Mouse (Mus musculus): ENCODE data around the gene Rps23. TPM values are rescaled to one million over a fixed set of nuclear protein-coding genes. Genes with fewer than 3 reads are reported as not detected.

The Rps23 gene
- total and polyA plus RNA-seq, 2 experiments from 2014 or later: 145 to 493 TPM

- TF ChIP-seq CTCF (IDR thresholded peaks at IDR 0.05; ENCODE audit: low read depth): no peak
These were observed 43.2 kb downstream of the Rps23 start for GRCm38 (mm10) chr13:90965996-90966395.

GRCm38 (mm10) chr13:90967422-90967821 is 44.7 kb downstream of the Rps23 start:
- Histone ChIP-seq H3K9ac (no peak overlapping the region), H3K27me3 (ENCODE audit: insufficient read depth, low read length) (no peaks in the 10 kb centered on the region), H3K36me3 (ENCODE audit: insufficient read depth) (no peaks in the 10 kb centered on the region), H3K4me2 (ENCODE audit: low read depth) (no peak overlapping the region), H3K4me1 (ENCODE audit: insufficient read depth) (no peaks in the 10 kb centered on the region), H3K9me3 (ENCODE audit: low read length) (no peaks in the 10 kb centered on the region), H3K4me3 (ENCODE audit: low read depth, low read length) (no peak overlapping the region), H3K27ac (ENCODE audit: low read depth, low read length) (no peak overlapping the region)
- peak; percentile 87 for DNase-seq
- TF ChIP-seq CTCF (IDR thresholded peaks at IDR 0.05; ENCODE audit: low read depth): peak; percentile 93
- WGBS: 5% methylated on average over 4 of the region's 4 CpGs
- peak; percentile 95 for ATAC-seq

More at GRCm38 (mm10) chr13:90965996-90966395, 43.2 kb downstream of the Rps23 start:
- no peak overlapping the region for H3K4me2 ChIP-seq (ENCODE audit: low read depth)
- H3K9me3 ChIP-seq (ENCODE audit: low read length): no peaks in the 10 kb centered on the region
- DNase-seq (no peak), ATAC-seq (no peak)
- H3K36me3 ChIP-seq (ENCODE audit: insufficient read depth): no peaks in the 10 kb centered on the region
- no peak overlapping the region for H3K9ac ChIP-seq
- no peak overlapping the region for H3K4me3 ChIP-seq (ENCODE audit: low read depth, low read length)
- H3K27ac ChIP-seq (ENCODE audit: low read depth, low read length): no peak overlapping the region
- H3K27me3 ChIP-seq (ENCODE audit: insufficient read depth, low read length): no peaks in the 10 kb centered on the region
- H3K4me1 ChIP-seq (ENCODE audit: insufficient read depth): no peaks in the 10 kb centered on the region
- 84% methylated on average over 8 of the region's 8 CpGs for WGBS

GRCm38 (mm10) chr13:90968940-90969339 is 46.2 kb downstream of the Rps23 start:
- no peaks in the 10 kb centered on the region for H3K27me3 ChIP-seq (ENCODE audit: insufficient read depth, low read length)
- H3K9me3 ChIP-seq (ENCODE audit: low read length): no peaks in the 10 kb centered on the region
- DNase-seq: no peak
- 76% methylated on average over 4 of the region's 4 CpGs for WGBS
- H3K36me3 ChIP-seq (ENCODE audit: insufficient read depth): no peaks in the 10 kb centered on the region
- no peak overlapping the region for H3K4me3 ChIP-seq (ENCODE audit: low read depth, low read length)
- no peak overlapping the region for H3K4me2 ChIP-seq (ENCODE audit: low read depth)
- H3K4me1 ChIP-seq (ENCODE audit: insufficient read depth): peaks cover 8% of the 10 kb centered on the region
- no peak for ATAC-seq
- H3K27ac ChIP-seq (ENCODE audit: low read depth, low read length): no peak overlapping the region
- TF ChIP-seq CTCF (IDR thresholded peaks at IDR 0.05; ENCODE audit: low read depth): no peak
- H3K9ac ChIP-seq: no peak overlapping the region

- H3K9ac ChIP-seq: no peak overlapping the region
- H3K9me3 ChIP-seq (ENCODE audit: low read length): no peaks in the 10 kb centered on the region
- no peak for ATAC-seq
- H3K36me3 ChIP-seq (ENCODE audit: insufficient read depth): no peaks in the 10 kb centered on the region
- no peak overlapping the region for H3K4me2 ChIP-seq (ENCODE audit: low read depth)
- no peak overlapping the region for H3K4me3 ChIP-seq (ENCODE audit: low read depth, low read length)
- 86% methylated on average over 10 of the region's 10 CpGs for WGBS
- H3K27ac ChIP-seq (ENCODE audit: low read depth, low read length): no peak overlapping the region
- TF ChIP-seq CTCF (IDR thresholded peaks at IDR 0.05; ENCODE audit: low read depth): no peak
- no peaks in the 10 kb centered on the region for H3K27me3 ChIP-seq (ENCODE audit: insufficient read depth, low read length)
- no peak for DNase-seq
- peaks cover 8% of the 10 kb centered on the region for H3K4me1 ChIP-seq (ENCODE audit: insufficient read depth)
These were observed 47.7 kb downstream of the Rps23 start for GRCm38 (mm10) chr13:90970259-90971017.

- H3K27ac ChIP-seq (ENCODE audit: low read depth, low read length): peak overlapping the region; percentile 74
- H3K9ac ChIP-seq: no peak overlapping the region
- no peaks in the 10 kb centered on the region for H3K27me3 ChIP-seq (ENCODE audit: insufficient read depth, low read length)
- TF ChIP-seq CTCF (IDR thresholded peaks at IDR 0.05; ENCODE audit: low read depth): no peak
- WGBS: 7% methylated on average over 7 of the region's 7 CpGs
- H3K4me1 ChIP-seq (ENCODE audit: insufficient read depth): peaks cover 8% of the 10 kb centered on the region
- DNase-seq (peak; percentile 51), ATAC-seq (peak; percentile 49)
- no peaks in the 10 kb centered on the region for H3K9me3 ChIP-seq (ENCODE audit: low read length)
- H3K4me3 ChIP-seq (ENCODE audit: low read depth, low read length): no peak overlapping the region
- H3K4me2 ChIP-seq (ENCODE audit: low read depth): peak overlapping the region; percentile 11; the same call in 1 of the 2 replicates
- H3K36me3 ChIP-seq (ENCODE audit: insufficient read depth): no peaks in the 10 kb centered on the region
These were observed 50.7 kb downstream of the Rps23 start for GRCm38 (mm10) chr13:90973409-90973808.

Other genes with a start within 250 kb of the Rps23 start
- 7.5 and 8.2 TPM in 2 replicates for gene Atp6ap1l, start 17.6 kb upstream of the Rps23 start, total RNA-seq (2014; rRNA removed)
- 7.4 and 10.0 TPM in 2 replicates for gene Atp6ap1l, start 17.6 kb upstream of the Rps23 start, polyA plus RNA-seq (2015; fragmentation: Nextera tagmentation; extraction: Ambion mirVana)